Mouse (Mus musculus): ENCODE measurements around the gene Zfp385b. TPM values are rescaled to one million over a fixed set of nuclear protein-coding genes. Genes with fewer than 3 reads are reported as not detected.

The Zfp385b gene
- total and polyA plus RNA-seq, 3 experiments, result not detected

DNA sequence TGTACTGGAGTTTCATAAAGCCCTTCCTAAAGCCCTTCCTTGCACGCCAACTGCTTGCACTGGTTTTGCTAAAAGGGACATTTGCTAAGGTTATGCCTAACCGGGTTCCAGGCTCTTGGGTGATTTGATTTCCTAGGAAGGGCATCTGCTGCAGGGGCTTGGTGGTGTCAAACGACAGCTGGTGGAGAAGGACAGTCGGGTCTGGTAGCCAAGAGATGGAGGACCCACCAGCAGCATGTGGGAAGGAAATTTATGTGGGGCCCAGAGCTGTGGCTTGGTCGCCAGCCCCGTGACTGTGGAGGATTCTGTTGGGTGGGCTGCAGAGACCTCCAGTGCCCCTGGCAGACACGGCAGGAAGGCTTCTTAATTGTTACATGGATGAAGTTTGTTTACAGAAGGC is 348.7 kb downstream of the Zfp385b start:
- Histone ChIP-seq H3K79me2 (replicated peaks; ENCODE audit: control insufficient read depth, extremely low read depth, insufficient read depth, poor library complexity, severe bottlenecking) (no peaks in the 10 kb centered on the region), H3K4me3 (replicated peaks in 1 of 3; ENCODE audit: low read depth in 2 of 3, low read length in 2 of 3, poor library complexity in 1 of 3) (no peak overlapping the region), H3K36me3 (replicated peaks in 1 of 2; ENCODE audit: control insufficient read depth in 1 of 2, insufficient read depth in 1 of 2, low read length in 1 of 2) (no peaks in the 10 kb centered on the region), H3K27ac (ENCODE audit: insufficient read depth, low read depth) (no peak overlapping the region), H3K9ac (ENCODE audit: insufficient read depth, low read depth) (no peak overlapping the region), H3K27me3 (replicated peaks) (no peaks in the 10 kb centered on the region), H3K4me1 (ENCODE audit: control insufficient read depth in 1 of 2, insufficient read depth in 2 of 2) (no peaks in the 10 kb centered on the region), H3K4me2 (ENCODE audit: insufficient read depth, low read depth, poor library complexity, severe bottlenecking) (no peak overlapping the region), H3K9me3 (replicated peaks; ENCODE audit: low read length) (peaks cover 72% of the 10 kb centered on the region)
- DNase-seq (ENCODE audit: extremely low read depth), result no peak
- TF ChIP-seq E2F4 (IDR thresholded peaks at IDR 0.05; ENCODE audit: insufficient replicate concordance, low read depth, low read length) (no peak), PAX5 (IDR thresholded peaks at IDR 0.05; ENCODE audit: low read length) (no peak), JUND (conservative IDR thresholded peaks at IDR 0.05; ENCODE audit: low read depth, low read length) (no peak), ETS1 (conservative IDR thresholded peaks at IDR 0.05; ENCODE audit: low read depth, low read length) (no peak), KAT2A (IDR thresholded peaks at IDR 0.05; ENCODE audit: insufficient replicate concordance, low read length) (no peak), MEF2A (IDR thresholded peaks at IDR 0.05; ENCODE audit: borderline replicate concordance, low read depth, low read length) (no peak), MAFK (IDR thresholded peaks at IDR 0.05; ENCODE audit: insufficient replicate concordance, low read length) (no peak), MAX (IDR thresholded peaks at IDR 0.05; ENCODE audit: low read length) (no peak), NELFE (IDR thresholded peaks at IDR 0.05; ENCODE audit: low read depth, low read length) (no peak), ELF1 (IDR thresholded peaks at IDR 0.05; ENCODE audit: low read depth, low read length) (no peak), CHD1 (IDR thresholded peaks at IDR 0.05; ENCODE audit: low read depth, low read length) (no peak), RCOR1 (conservative IDR thresholded peaks at IDR 0.05; ENCODE audit: low read depth, low read length) (no peak), ZNF384 (IDR thresholded peaks at IDR 0.05; ENCODE audit: low read depth, low read length) (no peak), HCFC1 (IDR thresholded peaks at IDR 0.05; ENCODE audit: low read depth, low read length) (no peak), EP300 (IDR thresholded peaks at IDR 0.05; ENCODE audit: low read length) (no peak), POLR2AphosphoS2 (IDR thresholded peaks at IDR 0.05; ENCODE audit: low read depth, low read length) (no peak), MXI1 (IDR thresholded peaks at IDR 0.05; ENCODE audit: low read depth, low read length) (no peak), RAD21 (IDR thresholded peaks at IDR 0.05; ENCODE audit: low read depth, low read length) (no peak)
- in situ Hi-C loops (cut with MboI; ENCODE audit: low pct_ligation_motif_present, low pct_unique_long_range_greater_than_20kb, low sequenced_read_pairs) (no loop called here), dilution Hi-C loops (cut with MboI; ENCODE audit: extremely low pct_ligation_motif_present, extremely low pct_unique_long_range_greater_than_20kb, low sequenced_read_pairs) (no loop called here)

GRCm38 (mm10) chr2:77461413-77461812 is 358.0 kb downstream of the Zfp385b start:
- Histone ChIP-seq H3K27me3 (replicated peaks) (no peaks in the 10 kb centered on the region), H3K4me3 (replicated peaks in 1 of 3; ENCODE audit: low read depth in 2 of 3, low read length in 2 of 3, poor library complexity in 1 of 3) (no peak overlapping the region), H3K4me1 (ENCODE audit: control insufficient read depth in 1 of 2, insufficient read depth in 2 of 2) (no peaks in the 10 kb centered on the region), H3K9ac (ENCODE audit: insufficient read depth, low read depth) (no peak overlapping the region), H3K36me3 (replicated peaks in 1 of 2; ENCODE audit: control insufficient read depth in 1 of 2, insufficient read depth in 1 of 2, low read length in 1 of 2) (no peaks in the 10 kb centered on the region), H3K4me2 (ENCODE audit: insufficient read depth, low read depth, poor library complexity, severe bottlenecking) (no peak overlapping the region), H3K27ac (ENCODE audit: insufficient read depth, low read depth) (no peak overlapping the region), H3K9me3 (replicated peaks; ENCODE audit: low read length) (peaks cover 61% of the 10 kb centered on the region), H3K79me2 (replicated peaks; ENCODE audit: control insufficient read depth, extremely low read depth, insufficient read depth, poor library complexity, severe bottlenecking) (no peaks in the 10 kb centered on the region)
- in situ Hi-C loops (cut with MboI; ENCODE audit: low pct_ligation_motif_present, low pct_unique_long_range_greater_than_20kb, low sequenced_read_pairs), result no loop called here
- no peak for DNase-seq (ENCODE audit: extremely low read depth)
- dilution Hi-C loops (cut with MboI; ENCODE audit: extremely low pct_ligation_motif_present, extremely low pct_unique_long_range_greater_than_20kb, low sequenced_read_pairs), result no loop called here
- TF ChIP-seq ZC3H11A (IDR thresholded peaks at IDR 0.05; ENCODE audit: low read depth, low read length) (no peak), ZKSCAN1 (IDR thresholded peaks at IDR 0.05; ENCODE audit: borderline replicate concordance, low read depth, low read length) (no peak), CHD1 (IDR thresholded peaks at IDR 0.05; ENCODE audit: low read depth, low read length) (no peak)

Measured in CH12.LX (cell line).